Mouse (Mus musculus): Measurements from ENCODE around the gene Gdf15. TPM values are rescaled to one million over a fixed set of nuclear protein-coding genes. Genes with fewer than 3 reads are reported as not detected.

The Gdf15 gene
- polyA plus RNA-seq, 1 experiment from 2014 or later = 0.19 TPM

DNA sequence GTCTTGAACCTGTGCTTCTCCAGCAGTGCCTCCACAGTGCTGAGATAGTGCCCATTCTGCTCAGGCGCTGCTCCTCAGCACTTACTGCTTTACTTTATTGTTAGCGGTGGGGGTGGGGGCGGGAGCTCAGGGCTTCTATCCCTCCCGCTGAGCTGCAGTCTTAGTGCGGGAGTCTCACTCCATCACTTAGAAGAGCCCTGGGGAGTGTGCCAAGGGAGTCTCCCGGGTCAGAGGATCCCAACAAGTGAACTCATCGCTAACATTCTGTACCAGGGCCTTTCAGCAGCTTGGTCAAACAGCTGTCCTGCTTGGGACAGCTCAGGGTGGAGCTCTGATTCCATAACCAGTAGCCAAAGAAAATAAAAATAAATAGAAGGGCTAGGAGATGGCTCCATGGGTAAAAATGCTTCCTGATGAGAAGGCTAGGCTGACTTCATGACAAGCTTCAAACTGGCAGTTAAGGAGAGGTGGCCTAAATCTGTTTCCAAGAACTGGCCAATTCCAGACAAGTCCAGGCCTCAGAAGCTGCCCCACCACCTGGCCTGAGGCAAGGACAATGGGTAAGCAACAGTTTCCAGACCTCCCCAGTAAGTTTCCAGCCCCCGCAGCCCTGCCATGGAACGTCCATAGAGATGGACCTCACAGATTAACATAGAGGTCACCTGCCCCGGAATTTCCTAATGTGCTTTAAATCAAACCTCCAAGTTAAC lies 39.5 kb upstream of the Gdf15 start:
- H3K4me1 ChIP-seq = peaks cover 21% of the 10 kb centered on the region
- H3K36me3 ChIP-seq (replicated peaks) = no peaks in the 10 kb centered on the region
- H3K4me2 ChIP-seq = no peak overlapping the region
- H3K27ac ChIP-seq = peak overlapping the region; percentile 98
- no peaks in the 10 kb centered on the region for H3K9me3 ChIP-seq
- no peak for ATAC-seq (replicated peaks)
- H3K4me3 ChIP-seq = no peak overlapping the region
- no peak overlapping the region for H3K9ac ChIP-seq
- no peaks in the 10 kb centered on the region for H3K27me3 ChIP-seq (replicated peaks)
- WGBS = 57% methylated on average over 10 of the region's 10 CpGs

DNA sequence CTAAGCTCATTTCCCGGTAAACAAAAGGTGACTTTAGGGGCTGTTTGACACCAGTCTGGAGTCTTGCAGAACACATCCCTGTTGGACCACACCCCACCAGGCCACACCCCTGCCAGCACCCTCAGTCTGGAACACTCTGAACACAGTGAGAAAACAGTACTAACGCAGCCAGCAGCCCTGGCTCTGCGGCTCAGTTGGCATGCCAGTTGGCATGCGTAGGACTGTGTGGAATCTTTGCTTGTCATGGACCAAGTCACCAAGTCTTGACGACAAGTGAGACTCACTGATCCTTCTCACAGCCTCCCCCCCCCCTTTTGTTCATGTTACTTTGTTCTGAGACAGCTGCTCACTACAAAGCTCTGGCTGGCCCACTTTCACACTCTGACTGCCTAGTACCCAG lies 34.8 kb upstream of the Gdf15 start:
- H3K9me3 ChIP-seq = no peaks in the 10 kb centered on the region
- H3K4me1 ChIP-seq = no peaks in the 10 kb centered on the region
- H3K9ac ChIP-seq = no peak overlapping the region
- H3K4me3 ChIP-seq = no peak overlapping the region
- 63% methylated on average over 5 of the region's 5 CpGs for WGBS
- no peak overlapping the region for H3K4me2 ChIP-seq
- no peaks in the 10 kb centered on the region for H3K36me3 ChIP-seq (replicated peaks)
- no peaks in the 10 kb centered on the region for H3K27me3 ChIP-seq (replicated peaks)
- no peak overlapping the region for H3K27ac ChIP-seq
- ATAC-seq (replicated peaks) = no peak

- Histone ChIP-seq H3K4me2 (no peak overlapping the region), H3K9me3 (no peaks in the 10 kb centered on the region), H3K4me1 (peaks cover under 1% of the 10 kb centered on the region; the same call in 1 of the 2 replicates), H3K36me3 (replicated peaks) (no peaks in the 10 kb centered on the region), H3K9ac (no peak overlapping the region), H3K27ac (no peak overlapping the region), H3K27me3 (replicated peaks) (no peaks in the 10 kb centered on the region), H3K4me3 (no peak overlapping the region)
- no peak for ATAC-seq (replicated peaks)
- WGBS = 80% methylated on average over 2 of the region's 2 CpGs
These were observed 33.3 kb upstream of the Gdf15 start for GRCm38 (mm10) chr8:70665599-70665998.

DNA sequence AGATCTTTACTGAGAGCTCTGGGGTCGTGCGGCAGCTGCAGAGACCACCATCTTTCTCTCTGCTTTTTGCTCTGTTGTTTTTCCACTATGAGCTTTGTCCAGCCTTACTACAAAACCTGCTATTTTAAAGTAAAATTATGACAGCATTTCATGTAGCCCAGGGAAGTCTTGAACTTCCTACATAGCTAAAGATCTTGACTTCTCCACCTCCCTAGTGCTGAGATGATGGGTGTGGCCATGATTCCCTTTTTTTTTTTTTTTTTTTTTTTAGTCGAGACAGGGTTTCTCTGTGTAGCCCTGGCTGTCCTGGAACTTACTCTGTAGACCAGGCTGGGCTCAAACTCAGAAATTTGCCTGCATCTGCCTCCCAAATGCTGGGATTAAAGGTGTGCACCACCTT lies 32.4 kb upstream of the Gdf15 start:
- Histone ChIP-seq H3K27me3 (replicated peaks) (no peaks in the 10 kb centered on the region), H3K4me1 (peaks cover 9% of the 10 kb centered on the region), H3K4me3 (no peak overlapping the region), H3K9ac (no peak overlapping the region), H3K36me3 (replicated peaks) (no peaks in the 10 kb centered on the region), H3K4me2 (no peak overlapping the region), H3K27ac (no peak overlapping the region), H3K9me3 (no peaks in the 10 kb centered on the region)
- WGBS = 91% methylated on average over 3 of the region's 3 CpGs
- no peak for ATAC-seq (replicated peaks)

- H3K27ac ChIP-seq = 0 out of 2 replicates have a peak overlapping the region, but pooled peaks have one; percentile 12
- no peak overlapping the region for H3K4me2 ChIP-seq
- H3K27me3 ChIP-seq (replicated peaks) = no peaks in the 10 kb centered on the region
- no peaks in the 10 kb centered on the region for H3K36me3 ChIP-seq (replicated peaks)
- H3K9me3 ChIP-seq = no peaks in the 10 kb centered on the region
- no peak overlapping the region for H3K4me3 ChIP-seq
- ATAC-seq (replicated peaks) = no peak
- 43% methylated on average over 4 of the region's 4 CpGs for WGBS
- peaks cover 14% of the 10 kb centered on the region for H3K4me1 ChIP-seq
- H3K9ac ChIP-seq = no peak overlapping the region
These were observed 31.4 kb upstream of the Gdf15 start for GRCm38 (mm10) chr8:70663691-70664090.

GRCm38 (mm10) chr8:70660273-70660725 lies 28.0 kb upstream of the Gdf15 start, which contains the start of gene Pgpep1:
TSS of gene Pgpep1 (minus strand) at chr8:70660388.
- peaks cover 25% of the 10 kb centered on the region for H3K4me1 ChIP-seq
- peak within 1 kb of the TSS; percentile 87 for H3K4me3 ChIP-seq
- peak within 1 kb of the TSS; percentile 94 for H3K4me2 ChIP-seq
- WGBS = 3% methylated on average over 14 of the region's 14 CpGs
- no peaks in the 10 kb centered on the region for H3K27me3 ChIP-seq (replicated peaks)
- no peaks in the 10 kb centered on the region for H3K36me3 ChIP-seq (replicated peaks)
- H3K9ac ChIP-seq = peak within 1 kb of the TSS; percentile 72
- peak within 1 kb of the TSS; percentile 59 for H3K27ac ChIP-seq
- peak; percentile 65 for ATAC-seq (replicated peaks)
- no peaks in the 10 kb centered on the region for H3K9me3 ChIP-seq

DNA sequence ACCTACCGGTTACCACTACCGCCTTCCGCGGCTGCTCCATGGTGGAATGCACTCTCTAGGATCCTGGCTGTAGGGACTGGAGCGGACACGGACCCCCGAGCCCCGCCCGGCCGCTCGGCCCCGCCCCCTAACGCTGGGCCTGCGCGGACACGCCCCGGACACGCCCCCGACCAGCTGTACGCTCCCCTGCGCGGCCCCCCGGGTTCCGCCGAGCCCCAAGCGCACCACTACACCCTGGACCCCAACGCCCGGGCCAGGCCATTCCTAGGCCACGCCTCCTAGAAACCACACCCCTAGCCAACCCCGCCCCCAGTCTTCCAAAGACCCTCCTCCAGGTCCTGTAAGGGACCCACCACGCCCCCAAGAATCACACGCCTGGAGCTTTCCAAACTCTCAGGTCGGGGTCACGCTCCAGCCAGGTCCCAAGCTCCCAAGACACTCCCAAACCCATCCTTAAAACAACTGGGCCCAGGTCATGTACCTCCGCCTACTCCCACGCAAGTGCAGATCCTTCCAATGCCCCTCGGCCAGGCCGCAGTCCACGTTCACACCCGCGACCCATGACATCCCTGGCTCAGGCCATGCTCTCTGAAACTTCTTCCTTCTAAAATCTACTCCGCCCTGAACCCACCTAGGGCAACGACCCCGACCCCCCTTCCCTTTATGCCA lies 27.5 kb upstream of the Gdf15 start:
- no peaks in the 10 kb centered on the region for H3K27me3 ChIP-seq (replicated peaks)
- H3K4me3 ChIP-seq = peak overlapping the region; percentile 87
- WGBS = under 1% methylated on average over 43 of the region's 44 CpGs
- no peaks in the 10 kb centered on the region for H3K9me3 ChIP-seq
- ATAC-seq (replicated peaks) = peak; percentile 90
- H3K9ac ChIP-seq = peak overlapping the region; percentile 72
- no peaks in the 10 kb centered on the region for H3K36me3 ChIP-seq (replicated peaks)
- H3K4me2 ChIP-seq = peak overlapping the region; percentile 94
- H3K27ac ChIP-seq = peak overlapping the region; percentile 59
- H3K4me1 ChIP-seq = peaks cover 25% of the 10 kb centered on the region

DNA sequence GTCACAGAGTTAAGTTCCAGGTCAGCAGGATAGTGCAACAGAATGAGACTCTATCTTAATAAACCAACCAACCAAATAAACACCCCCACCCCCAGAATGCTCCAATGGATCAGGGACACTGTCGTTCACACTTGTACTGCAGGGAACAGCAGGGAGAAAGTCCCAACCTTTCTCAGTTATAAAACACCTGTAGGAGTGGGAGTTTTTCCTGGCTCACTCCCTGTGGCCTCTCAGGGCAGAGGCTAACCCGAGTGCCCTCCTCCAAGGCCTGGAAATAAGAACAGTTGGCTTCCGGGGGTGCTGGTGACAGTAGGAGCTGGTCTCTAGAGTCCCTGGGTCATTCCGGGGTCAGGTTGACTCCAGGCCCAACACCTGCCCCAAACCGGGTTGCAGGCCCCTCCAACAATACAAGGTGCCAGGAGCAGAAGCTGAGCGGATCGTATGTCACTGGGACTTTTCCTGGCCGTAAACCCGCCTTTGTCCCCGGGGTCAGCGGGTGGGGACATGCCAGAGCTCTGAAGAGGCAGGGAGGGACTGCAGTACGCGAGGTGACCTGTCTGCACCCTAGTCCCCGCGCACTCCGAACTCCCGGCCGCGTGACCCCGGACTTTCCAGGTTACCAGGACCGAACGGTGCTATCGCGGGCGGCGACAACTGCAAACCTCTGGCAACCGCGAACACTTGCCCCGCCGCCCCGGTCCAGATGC lies 26.8 kb upstream of the Gdf15 start:
- Histone ChIP-seq H3K27me3 (replicated peaks) (no peaks in the 10 kb centered on the region), H3K4me2 (peak overlapping the region; percentile 94), H3K9ac (peak overlapping the region; percentile 72), H3K9me3 (no peaks in the 10 kb centered on the region), H3K27ac (peak overlapping the region; percentile 59), H3K4me3 (peak overlapping the region; percentile 87), H3K4me1 (peaks cover 25% of the 10 kb centered on the region), H3K36me3 (replicated peaks) (no peaks in the 10 kb centered on the region)
- under 1% methylated on average over 31 of the region's 31 CpGs for WGBS
- ATAC-seq (replicated peaks) = peak; percentile 57

DNA sequence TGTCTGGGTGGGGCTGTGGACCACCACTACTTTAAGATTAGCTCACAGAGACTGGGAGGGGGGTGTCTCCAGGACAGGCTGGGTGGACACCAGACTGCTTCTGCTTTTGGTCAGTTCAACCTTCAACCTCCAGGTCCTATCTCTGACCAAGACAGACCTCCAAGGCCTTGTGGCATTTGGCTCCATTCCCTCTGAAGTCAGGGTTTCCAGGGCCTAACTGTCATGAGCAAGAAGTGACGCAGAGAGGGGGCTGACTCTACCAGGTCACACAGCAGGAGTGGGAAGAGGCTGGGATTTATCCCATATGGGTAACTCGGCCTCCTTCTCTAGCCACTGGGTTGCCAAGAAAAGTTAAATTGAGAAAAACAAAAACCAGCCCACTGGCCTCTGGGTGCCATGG lies 25.5 kb upstream of the Gdf15 start:
- Histone ChIP-seq H3K27me3 (replicated peaks) (no peaks in the 10 kb centered on the region), H3K4me2 (peak overlapping the region; percentile 94), H3K36me3 (replicated peaks) (no peaks in the 10 kb centered on the region), H3K9me3 (no peaks in the 10 kb centered on the region), H3K4me1 (peaks cover 25% of the 10 kb centered on the region), H3K9ac (no peak overlapping the region), H3K4me3 (no peak overlapping the region), H3K27ac (peak overlapping the region; percentile 77)
- ATAC-seq (replicated peaks) = no peak
- 70% methylated on average over 2 of the region's 2 CpGs for WGBS

- Histone ChIP-seq H3K4me2 (peak overlapping the region; percentile 94; the same call in 1 of the 2 replicates), H3K9me3 (no peaks in the 10 kb centered on the region), H3K9ac (no peak overlapping the region), H3K27me3 (replicated peaks) (no peaks in the 10 kb centered on the region), H3K27ac (peak overlapping the region; percentile 77), H3K36me3 (replicated peaks) (no peaks in the 10 kb centered on the region), H3K4me1 (peaks cover 25% of the 10 kb centered on the region), H3K4me3 (no peak overlapping the region)
- 98% methylated on average over 3 of the region's 3 CpGs for WGBS
- no peak for ATAC-seq (replicated peaks)
These were observed 25.0 kb upstream of the Gdf15 start for GRCm38 (mm10) chr8:70657214-70657613.

- Histone ChIP-seq H3K9me3 (no peaks in the 10 kb centered on the region), H3K27me3 (replicated peaks) (no peaks in the 10 kb centered on the region), H3K27ac (peak overlapping the region; percentile 77), H3K4me2 (no peak overlapping the region; the same call in 1 of the 2 replicates), H3K4me3 (no peak overlapping the region), H3K4me1 (peaks cover 25% of the 10 kb centered on the region), H3K9ac (no peak overlapping the region), H3K36me3 (replicated peaks) (no peaks in the 10 kb centered on the region)
- ATAC-seq (replicated peaks) = no peak
- WGBS = 14% methylated on average over 13 of the region's 13 CpGs
These were observed 24.0 kb upstream of the Gdf15 start for GRCm38 (mm10) chr8:70656193-70656790.

GRCm38 (mm10) chr8:70655469-70655868 lies 23.2 kb upstream of the Gdf15 start:
- Histone ChIP-seq H3K4me3 (no peak overlapping the region), H3K4me1 (peaks cover 24% of the 10 kb centered on the region), H3K27me3 (replicated peaks) (no peaks in the 10 kb centered on the region), H3K9ac (no peak overlapping the region), H3K4me2 (no peak overlapping the region), H3K27ac (peak overlapping the region; percentile 77), H3K36me3 (replicated peaks) (no peaks in the 10 kb centered on the region), H3K9me3 (no peaks in the 10 kb centered on the region)
- no peak for ATAC-seq (replicated peaks)
- WGBS = 17% methylated on average over 2 of the region's 2 CpGs
